Mouse (Mus musculus) lung, postnatal 0 days (tissue): ENCODE measurements at regions not wholly inside any gene's neighbourhood (a gene's known extent, or its start where the extent isn't known, plus 50 kb on each side); places are given as distances from the start of the nearest gene placed in this dataset.

Experiments used
- ATAC-seq: fragments of 200-750 bp; cut with Nextera tagmentation; 2 replicates; pipeline ENCODE4 v1.8.0; 2017; ENCODE audit warnings: moderate library complexity
- DNase-seq: peaks from one replicate; pipeline ENCODE4 v3.0.0-alpha.2; 2016; ENCODE audit warnings: low spot score
- H3K27ac ChIP-seq: fragments of 300-500 bp; sonication (generic); 2 replicates; pipeline ENCODE4 v1.5.1; 2014; ENCODE audit warnings: antibody characterized with exemption, mild to moderate bottlenecking, low read length, mixed read lengths
- H3K27me3 ChIP-seq: fragments of 300-500 bp; sonication (generic); replicated peaks from 2 replicates; pipeline ENCODE4 v1.6.1; 2014; ENCODE audit warnings: low read length, mixed read lengths; ENCODE audit not compliant: insufficient read depth
- H3K36me3 ChIP-seq: fragments of 300-500 bp; sonication (generic); 2 replicates; pipeline ENCODE4 v1.6.1; 2014; ENCODE audit warnings: low read length, mixed read lengths; ENCODE audit not compliant: insufficient read depth
- H3K4me1 ChIP-seq: fragments of 300-500 bp; sonication (generic); 2 replicates; pipeline ENCODE4 v1.6.1; 2014; ENCODE audit warnings: antibody characterized with exemption, low read depth, low read length, mixed read lengths; ENCODE audit not compliant: insufficient read depth
- H3K4me2 ChIP-seq: fragments of 300-500 bp; sonication (generic); replicated peaks from 2 replicates; pipeline ENCODE4 v1.6.1; 2014; ENCODE audit warnings: low read depth, mild to moderate bottlenecking, low read length, moderate library complexity, mixed read lengths
- H3K4me3 ChIP-seq: fragments of 300-500 bp; sonication (generic); 2 replicates; pipeline ENCODE4 v1.5.1; 2014; ENCODE audit warnings: low read depth, low read length
- H3K9ac ChIP-seq: fragments of 300-500 bp; sonication (generic); replicated peaks from 2 replicates; pipeline ENCODE4 v1.6.1; 2014; ENCODE audit warnings: low read depth, mild to moderate bottlenecking
- H3K9me3 ChIP-seq: fragments of 300-500 bp; sonication (generic); 2 replicates; pipeline ENCODE4 v1.6.1; 2016; ENCODE audit warnings: low read length, mixed read lengths
- CTCF ChIP-seq: IDR thresholded peaks from 2 replicates; pipeline ENCODE4 v1.5.1; 2016; ENCODE audit warnings: antibody characterized with exemption, mild to moderate bottlenecking
- EP300 ChIP-seq: IDR thresholded peaks from 2 replicates; pipeline ENCODE4 v1.6.1; 2016; ENCODE audit warnings: antibody characterized with exemption, mild to moderate bottlenecking, control low read depth
- WGBS: fragments of 180-500 bp; shearing (Covaris S2); extraction: QIAGEN DNeasy Blood & Tissue Kit; methylation state at CpG from one replicate; pipeline ENCODE4 v1.1.7; 2014; 5-methylcytosine and 5-hydroxymethylcytosine counted together

DNA sequence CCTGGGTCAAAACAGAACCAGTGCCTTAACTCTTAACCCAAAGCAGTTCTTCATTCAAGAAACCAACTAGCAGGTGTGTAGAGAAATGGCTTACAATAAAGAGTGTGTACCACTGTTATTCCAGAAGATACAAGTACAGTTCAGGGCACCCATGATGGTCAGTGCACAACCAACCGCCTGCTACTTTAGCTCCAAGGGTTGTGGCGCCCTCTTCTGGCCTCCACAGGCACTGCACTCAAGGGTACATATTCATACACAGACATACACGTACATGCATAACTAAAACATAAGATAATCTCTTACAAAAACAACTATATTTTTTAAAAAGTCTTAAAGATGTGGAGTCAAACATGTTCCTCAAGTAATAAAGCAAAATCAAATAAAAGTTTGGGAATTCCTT, 65.9 kb upstream of the Peli2 start:
- whole genome bisulfite sequencing, result 68% methylated on average over 3 of the region's 3 CpGs
- Histone ChIP-seq H3K4me1 (no peaks in the 10 kb centered on the region), H3K4me3 (no peak overlapping the region), H3K36me3 (no peaks in the 10 kb centered on the region), H3K27ac (no peak overlapping the region), H3K9ac (no peak overlapping the region), H3K9me3 (no peaks in the 10 kb centered on the region), H3K4me2 (no peak overlapping the region), H3K27me3 (no peaks in the 10 kb centered on the region)
- no peak for DNase-seq
- no peak for ATAC-seq
- TF ChIP-seq CTCF (peak; percentile 30), EP300 (no peak)

- Histone ChIP-seq H3K4me2 (no peak overlapping the region), H3K9me3 (no peaks in the 10 kb centered on the region), H3K27ac (no peak overlapping the region), H3K36me3 (no peaks in the 10 kb centered on the region), H3K4me3 (no peak overlapping the region), H3K27me3 (no peaks in the 10 kb centered on the region), H3K9ac (no peak overlapping the region), H3K4me1 (no peaks in the 10 kb centered on the region)
- 84% methylated on average over 2 of the region's 2 CpGs for WGBS
- ATAC-seq, result no peak
- no peak for DNase-seq
- no peak for TF ChIP-seq EP300
- TF ChIP-seq CTCF, result no peak
Measured at GRCm38 (mm10) chr14:48055861-48056260, 64.8 kb upstream of the Peli2 start.

DNA sequence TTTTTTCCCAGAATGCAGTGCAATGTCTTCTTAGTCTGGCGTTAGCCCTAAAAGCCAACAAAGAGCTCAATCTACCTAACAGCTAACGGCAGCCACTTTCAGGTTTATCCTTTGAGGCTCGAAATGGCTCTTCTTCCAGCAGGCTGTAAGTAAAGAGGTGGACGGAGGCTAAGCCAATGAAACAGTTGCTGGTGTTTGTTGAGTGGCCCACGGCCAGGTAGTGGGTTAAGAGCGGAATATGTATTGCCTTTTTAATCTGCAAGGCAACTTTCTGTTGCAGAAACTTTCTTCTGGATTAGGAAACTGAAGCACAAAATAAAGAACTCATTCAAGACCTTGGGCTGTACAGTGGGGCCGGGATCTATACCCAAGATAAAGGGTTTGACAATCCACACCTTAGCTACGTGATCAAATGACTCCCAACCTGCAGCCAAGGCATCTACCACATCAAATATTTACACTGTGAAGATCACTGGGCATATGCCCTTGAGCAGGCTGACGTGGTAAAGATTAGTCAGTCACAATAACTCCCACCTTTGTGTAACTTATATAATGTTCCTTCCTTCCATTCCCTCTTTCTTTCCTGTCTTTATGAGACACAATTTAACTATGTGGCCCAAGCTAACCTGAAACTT, 62.3 kb upstream of the Peli2 start:
- no peaks in the 10 kb centered on the region for H3K9me3 ChIP-seq
- H3K9ac ChIP-seq, result no peak overlapping the region
- DNase-seq, result peak; percentile 5
- no peaks in the 10 kb centered on the region for H3K4me1 ChIP-seq
- no peak for TF ChIP-seq EP300
- TF ChIP-seq CTCF, result no peak
- H3K4me3 ChIP-seq, result no peak overlapping the region
- H3K4me2 ChIP-seq, result no peak overlapping the region
- ATAC-seq, result no peak
- no peak overlapping the region for H3K27ac ChIP-seq
- H3K27me3 ChIP-seq, result no peaks in the 10 kb centered on the region
- WGBS, result 63% methylated on average over 9 of the region's 9 CpGs
- H3K36me3 ChIP-seq, result no peaks in the 10 kb centered on the region

DNA sequence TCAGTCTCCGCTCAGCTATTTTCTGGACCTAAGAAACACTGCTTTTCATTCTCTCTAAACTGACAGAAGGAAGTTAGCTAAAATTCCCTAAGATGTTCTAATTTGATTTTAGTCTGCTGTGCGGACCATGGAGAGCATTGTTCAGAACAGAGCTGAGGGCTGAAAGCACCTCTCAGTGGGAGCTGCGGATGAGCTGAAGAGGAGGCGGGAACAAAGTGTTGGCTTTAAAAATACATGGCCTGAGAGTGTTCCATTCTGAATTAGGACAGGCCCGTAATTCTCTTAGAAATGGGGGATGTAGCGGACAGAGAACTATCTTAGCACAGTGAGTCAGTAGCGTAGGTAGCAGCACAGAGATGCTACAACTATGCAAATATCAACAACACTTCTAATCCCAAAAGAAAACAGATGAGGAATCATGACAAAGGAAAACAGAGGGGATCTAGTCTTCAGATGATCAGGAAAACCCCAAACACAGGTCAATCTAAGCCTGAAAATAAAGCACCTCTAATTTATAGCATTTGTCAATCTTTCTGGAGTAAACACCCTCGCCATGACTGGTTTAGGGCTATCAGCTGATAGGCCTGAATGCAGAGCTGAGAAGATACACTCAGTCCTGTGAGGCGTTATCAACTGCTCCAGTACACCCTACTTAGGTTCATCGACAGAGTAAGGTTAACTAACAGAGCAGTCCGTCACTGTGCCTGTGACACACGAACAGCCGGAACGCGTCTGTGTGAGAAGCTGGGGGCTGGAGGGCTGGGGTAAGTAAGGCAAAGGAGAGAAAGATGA, 60.8 kb upstream of the Peli2 start:
- no peak overlapping the region for H3K4me2 ChIP-seq
- H3K36me3 ChIP-seq, result no peaks in the 10 kb centered on the region
- H3K4me3 ChIP-seq, result no peak overlapping the region
- ATAC-seq, result no peak
- TF ChIP-seq EP300 (no peak), CTCF (no peak)
- H3K9me3 ChIP-seq, result no peaks in the 10 kb centered on the region
- H3K9ac ChIP-seq, result no peak overlapping the region
- H3K27ac ChIP-seq, result no peak overlapping the region
- H3K4me1 ChIP-seq, result no peaks in the 10 kb centered on the region
- H3K27me3 ChIP-seq, result no peaks in the 10 kb centered on the region
- 80% methylated on average over 15 of the region's 15 CpGs for WGBS
- DNase-seq, result no peak

DNA sequence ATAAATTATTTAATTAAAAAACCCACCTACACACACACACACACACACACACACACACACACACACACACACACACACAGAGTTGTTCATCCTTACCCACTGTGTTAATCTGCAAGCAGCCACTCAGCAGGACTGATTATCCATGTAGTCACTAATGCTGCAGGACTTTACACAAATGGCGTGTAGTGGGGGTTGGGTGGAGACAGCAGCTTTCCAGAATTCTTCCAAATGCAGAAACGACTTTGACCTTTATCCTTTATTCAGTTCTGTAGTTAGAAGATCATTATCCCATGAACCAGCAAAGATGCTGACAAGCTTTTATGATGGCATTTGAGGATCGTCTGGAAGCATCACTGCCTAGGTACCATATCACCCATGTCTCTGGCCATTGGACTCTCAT, 52.0 kb upstream of the Peli2 start:
- DNase-seq (no peak), ATAC-seq (no peak)
- no peak for TF ChIP-seq EP300
- no peaks in the 10 kb centered on the region for H3K9me3 ChIP-seq
- H3K4me1 ChIP-seq, result no peaks in the 10 kb centered on the region
- H3K4me3 ChIP-seq, result no peak overlapping the region
- no peak overlapping the region for H3K27ac ChIP-seq
- H3K36me3 ChIP-seq, result no peaks in the 10 kb centered on the region
- H3K27me3 ChIP-seq, result no peaks in the 10 kb centered on the region
- H3K4me2 ChIP-seq, result no peak overlapping the region
- H3K9ac ChIP-seq, result no peak overlapping the region
- WGBS, result 77% methylated on average over 3 of the region's 3 CpGs
